Mouse (Mus musculus) kidney, adult 18-20 months (tissue): Measurements from ENCODE around the gene Unc5b.

Source experiments
- DNase-seq: peaks from one replicate; pipeline ENCODE4 v3.0.0; 2021

Unc5b gene

DNA sequence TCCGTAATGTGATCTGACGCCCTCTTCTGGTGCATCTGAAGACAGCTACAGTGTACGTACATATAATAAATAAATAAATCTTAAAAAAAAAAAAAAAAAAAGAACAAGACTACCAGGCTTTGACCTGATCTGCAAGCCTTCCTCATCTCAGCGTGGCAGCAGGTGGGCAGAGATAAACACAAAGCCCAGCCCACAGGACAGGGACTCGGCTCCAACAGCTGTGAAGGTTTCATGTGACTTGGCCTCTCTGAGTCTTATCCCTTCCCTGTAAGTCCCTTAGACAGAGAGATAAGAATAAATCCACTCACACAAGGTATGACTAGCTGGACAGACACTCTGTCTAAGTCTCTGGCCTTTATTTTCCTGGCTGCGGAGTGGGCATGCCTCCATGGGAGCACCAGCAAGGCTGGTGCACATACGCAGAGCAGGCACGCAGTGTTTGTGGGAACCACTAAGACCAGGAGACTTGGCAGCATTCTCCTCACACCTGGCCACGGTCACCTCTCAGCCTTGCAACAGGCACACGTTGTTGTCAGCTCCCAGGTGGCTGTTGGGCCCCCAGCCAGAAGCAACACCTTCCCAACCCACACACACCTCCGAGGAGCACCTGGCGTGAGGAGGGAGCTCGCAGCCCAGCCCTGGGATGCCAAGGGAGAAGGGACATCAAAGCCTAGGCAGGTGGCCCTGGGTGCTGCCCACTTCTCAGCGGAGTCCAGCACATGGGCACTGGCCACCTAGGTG lies 33.5 kb downstream of the Unc5b start:
- DNase-seq = no peak

DNA sequence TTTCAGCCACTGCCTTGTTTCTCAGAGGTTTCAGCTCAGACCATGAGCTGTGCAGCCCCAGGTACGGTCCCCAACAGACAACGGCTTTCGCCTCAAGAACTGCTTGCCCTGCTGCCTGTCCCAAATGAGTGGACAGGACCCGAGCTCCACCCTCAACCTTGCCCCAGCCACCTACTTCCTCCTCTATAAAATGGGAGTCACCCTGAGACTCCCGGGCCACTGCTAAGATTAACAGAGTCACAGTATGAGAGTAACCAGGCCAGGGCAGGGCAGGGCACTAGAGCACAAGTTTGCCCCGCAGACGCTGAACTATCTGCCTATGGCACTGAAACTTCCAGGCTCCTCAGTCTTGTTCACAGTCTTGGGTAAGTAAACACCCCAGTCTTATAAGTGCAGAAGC lies 34.9 kb downstream of the Unc5b start:
- no peak for DNase-seq

- no peak for DNase-seq
Observed at GRCm38 (mm10) chr10:60796028-60796427, 35.4 kb downstream of the Unc5b start.

- DNase-seq = no peak
Observed at GRCm38 (mm10) chr10:60794792-60795191, 36.6 kb downstream of the Unc5b start.

- no peak for DNase-seq
Observed at GRCm38 (mm10) chr10:60794374-60794773, 37.0 kb downstream of the Unc5b start.

DNA sequence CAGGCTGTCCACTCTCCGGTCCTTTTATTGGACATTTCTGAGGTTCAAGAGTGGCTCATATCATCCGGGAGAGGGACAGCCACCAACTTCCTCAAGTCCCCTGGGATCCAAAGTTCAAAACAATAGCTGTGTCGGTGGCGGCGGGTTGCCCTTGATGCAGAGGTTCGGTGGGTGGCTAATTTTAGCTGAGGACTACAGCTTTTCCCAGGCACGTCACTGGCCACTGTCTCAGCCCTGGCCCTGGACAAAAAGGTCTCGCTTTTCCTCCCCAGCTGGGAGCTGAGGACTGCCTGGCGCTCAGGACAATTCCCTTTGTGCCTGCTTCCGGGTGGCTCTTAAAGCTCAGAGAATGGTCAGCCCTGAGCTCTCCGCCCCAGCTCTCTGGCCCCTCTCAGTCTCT lies 38.5 kb downstream of the Unc5b start:
- peak; percentile 45 for DNase-seq

DNA sequence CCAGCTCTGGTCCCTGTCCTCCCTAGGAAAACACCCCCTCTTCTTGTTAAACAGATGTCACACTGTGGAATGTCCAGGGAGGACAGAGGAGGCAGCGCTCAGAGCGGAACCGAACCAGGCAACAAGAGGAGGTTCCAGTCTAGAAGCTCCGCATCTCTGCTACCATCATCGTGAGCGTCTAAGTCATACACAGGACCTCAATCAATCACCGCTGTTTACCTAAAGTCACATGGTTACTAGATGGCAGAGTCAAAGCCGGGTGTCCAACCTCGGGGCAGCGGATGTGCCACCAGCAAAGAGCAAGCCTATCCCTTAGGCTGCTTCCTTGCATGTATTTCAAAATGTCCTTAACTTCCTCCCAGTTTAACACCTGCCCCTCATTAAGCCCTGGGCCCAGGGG lies 39.0 kb downstream of the Unc5b start:
- DNase-seq = no peak

- DNase-seq = no peak
Observed at GRCm38 (mm10) chr10:60790912-60791311, 40.5 kb downstream of the Unc5b start.

DNA sequence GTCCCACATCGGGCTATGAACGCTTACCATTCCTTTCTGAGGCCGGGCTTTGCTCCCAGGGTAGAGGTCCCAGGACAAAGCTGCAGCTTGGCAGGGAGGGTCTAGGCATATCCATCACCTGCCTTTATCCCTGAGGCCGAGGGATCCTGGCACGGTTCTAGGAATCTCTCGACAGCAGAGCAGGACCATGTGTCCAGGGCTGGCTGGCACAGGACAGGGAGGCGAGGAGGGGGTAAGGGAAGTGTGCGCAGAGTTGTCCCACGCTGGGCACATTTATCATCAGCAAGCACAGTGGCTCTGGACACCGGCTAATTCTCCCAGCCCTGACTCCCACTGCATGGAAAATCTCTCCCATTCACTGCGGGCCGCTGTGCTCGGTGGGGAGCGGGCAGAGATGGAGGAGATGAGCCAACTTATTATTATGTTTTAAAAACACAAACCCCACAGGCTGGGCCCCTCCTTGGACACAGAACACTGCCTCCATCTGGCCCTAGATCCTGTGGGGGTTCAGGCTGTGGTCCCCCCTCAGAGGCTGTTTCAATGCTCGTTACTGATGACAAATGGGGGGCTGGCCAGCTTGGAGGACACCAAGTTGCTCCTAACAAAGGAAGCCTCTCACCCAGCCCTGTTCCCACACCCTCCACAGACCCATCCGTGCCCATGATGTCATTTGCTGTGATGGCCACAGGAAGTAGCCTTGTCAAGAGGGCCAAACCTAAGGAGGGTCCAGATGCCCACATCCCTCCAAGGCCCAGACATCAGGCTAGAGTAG lies 43.9 kb downstream of the Unc5b start:
- no peak for DNase-seq

- no peak for DNase-seq
Observed at GRCm38 (mm10) chr10:60783608-60784007, 47.8 kb downstream of the Unc5b start.

DNA sequence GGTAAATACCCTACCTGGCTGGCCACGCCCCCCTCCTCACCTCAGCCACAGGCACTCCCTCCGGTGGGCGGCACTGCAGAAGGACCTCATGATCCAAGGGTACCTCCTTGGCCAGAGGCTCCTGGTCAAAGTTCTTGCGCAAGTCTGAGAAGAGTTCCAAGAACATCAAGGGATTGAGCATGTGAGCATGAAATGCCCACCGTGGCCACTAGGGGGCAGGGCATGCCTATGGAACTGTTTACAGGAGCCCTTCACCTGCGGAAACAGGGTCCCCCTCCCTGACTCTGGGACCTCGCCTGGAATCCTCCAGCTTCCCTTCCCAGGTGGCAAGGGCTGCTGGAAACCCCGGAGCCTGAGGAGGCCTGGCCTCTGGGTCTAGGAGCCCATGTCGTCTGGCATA lies 51.8 kb downstream of the Unc5b start:
- DNase-seq = peak; percentile 86

DNA sequence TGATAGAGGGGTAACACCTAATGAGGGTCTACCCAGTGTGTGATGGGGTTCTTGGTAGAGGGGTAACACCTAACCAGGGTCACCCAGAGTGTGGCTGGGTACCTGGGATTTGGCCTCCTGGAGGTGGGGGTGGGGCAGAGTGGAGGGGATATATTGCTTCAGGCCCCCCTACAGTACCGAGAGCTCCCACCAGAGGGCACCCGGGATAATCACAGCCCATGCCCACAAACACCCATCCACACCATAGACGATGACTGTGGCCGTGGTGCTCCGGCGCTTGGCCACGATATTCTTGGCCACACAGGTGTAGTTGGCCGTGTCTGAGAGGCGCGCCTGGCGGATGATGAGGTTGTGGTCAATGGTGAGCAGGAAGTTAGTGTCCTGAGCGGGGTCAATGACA lies 52.8 kb downstream of the Unc5b start:
- peak; percentile 35 for DNase-seq

- no peak for DNase-seq
Observed at GRCm38 (mm10) chr10:60775473-60775872, 55.9 kb downstream of the Unc5b start.

GRCm38 (mm10) chr10:60774616-60775015 lies 56.8 kb downstream of the Unc5b start:
- DNase-seq = no peak

DNA sequence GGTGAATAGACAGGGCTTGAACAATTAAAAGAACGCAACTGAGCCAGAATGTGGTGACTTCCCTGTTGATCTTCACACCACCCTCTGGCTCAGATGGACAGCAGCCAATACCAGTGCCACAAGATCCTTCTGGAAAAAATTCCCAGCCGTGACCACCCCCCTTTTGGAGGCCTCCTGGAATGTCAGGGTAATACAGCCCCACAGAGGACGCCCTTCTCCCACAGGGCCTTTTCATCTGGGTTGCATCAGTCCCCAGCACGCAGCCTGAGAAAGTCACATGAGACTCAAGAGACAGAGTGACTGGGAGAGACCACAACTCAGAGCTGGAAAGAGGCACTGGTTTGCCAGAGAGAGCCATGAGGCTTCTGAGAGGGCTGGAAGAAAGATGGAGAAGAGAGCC lies 60.5 kb downstream of the Unc5b start:
- no peak for DNase-seq

DNA sequence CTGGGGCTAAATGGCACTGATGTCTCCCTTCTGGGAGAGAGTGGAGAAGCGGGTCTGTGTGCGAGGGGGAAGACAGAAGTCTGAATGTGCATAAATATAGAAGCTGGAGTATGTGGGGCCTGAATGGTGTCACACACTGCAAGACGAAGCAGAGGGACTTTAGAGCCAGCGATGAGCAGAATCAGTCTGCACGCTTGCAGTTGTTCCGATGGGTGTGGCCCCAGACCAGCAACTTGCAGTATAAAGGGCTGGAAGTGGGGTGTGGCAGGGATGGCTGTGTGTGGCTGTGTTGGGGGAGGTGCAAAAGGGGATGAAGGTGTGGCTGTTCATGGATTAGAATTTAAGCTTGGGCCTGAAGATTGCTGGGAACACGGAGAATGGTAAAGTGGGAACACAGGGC lies 62.8 kb downstream of the Unc5b start:
- no peak for DNase-seq

- DNase-seq = no peak
Observed at GRCm38 (mm10) chr10:60767400-60767799, 64.0 kb downstream of the Unc5b start.

- no peak for DNase-seq
Observed at GRCm38 (mm10) chr10:60762126-60762525, 69.3 kb downstream of the Unc5b start.

GRCm38 (mm10) chr10:60760377-60760776 lies 71.0 kb downstream of the Unc5b start:
- peak; percentile 91 for DNase-seq

DNA sequence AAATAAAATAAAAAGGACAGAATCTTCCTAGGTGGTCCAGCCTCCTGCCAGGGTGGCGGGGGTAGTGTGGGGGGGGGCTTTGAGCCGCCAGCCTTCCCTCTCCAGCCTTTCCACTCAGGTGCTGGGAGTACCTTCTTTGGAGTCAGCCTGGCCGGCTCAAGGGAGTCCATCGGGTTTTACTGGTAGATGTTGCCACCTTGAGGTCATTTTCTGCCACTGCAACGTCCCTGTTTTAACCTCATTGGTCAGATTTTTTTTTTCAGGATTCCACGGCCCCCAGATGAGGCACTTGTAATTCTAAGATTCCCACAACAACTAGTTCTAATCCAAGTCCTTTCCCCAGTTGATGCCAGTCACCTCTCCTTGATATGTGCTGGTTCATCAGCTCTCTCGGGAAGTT lies 74.4 kb downstream of the Unc5b start:
- DNase-seq = peak; percentile 79

DNA sequence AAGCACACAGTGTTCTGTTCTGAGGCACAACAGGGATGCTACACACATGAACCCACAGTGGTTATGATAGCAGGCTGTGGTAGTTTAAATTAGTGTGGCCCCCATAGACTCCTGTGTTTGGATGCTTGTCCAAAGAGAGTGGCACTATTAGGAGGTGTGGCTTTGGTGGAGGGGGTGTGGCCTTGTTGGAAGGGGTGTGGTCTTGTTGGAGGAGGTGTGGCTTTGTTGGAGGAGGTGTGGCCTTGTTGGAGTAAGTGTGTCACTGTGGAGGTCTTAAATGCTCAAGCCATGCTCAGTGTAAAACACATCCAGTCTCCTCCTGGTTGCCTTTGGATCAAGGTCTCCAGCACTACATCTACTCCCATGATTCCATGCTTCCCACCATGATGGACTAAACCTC lies 75.2 kb downstream of the Unc5b start:
- DNase-seq = no peak

GRCm38 (mm10) chr10:60753941-60754340 lies 77.4 kb downstream of the Unc5b start:
- peak; percentile 59 for DNase-seq

DNA sequence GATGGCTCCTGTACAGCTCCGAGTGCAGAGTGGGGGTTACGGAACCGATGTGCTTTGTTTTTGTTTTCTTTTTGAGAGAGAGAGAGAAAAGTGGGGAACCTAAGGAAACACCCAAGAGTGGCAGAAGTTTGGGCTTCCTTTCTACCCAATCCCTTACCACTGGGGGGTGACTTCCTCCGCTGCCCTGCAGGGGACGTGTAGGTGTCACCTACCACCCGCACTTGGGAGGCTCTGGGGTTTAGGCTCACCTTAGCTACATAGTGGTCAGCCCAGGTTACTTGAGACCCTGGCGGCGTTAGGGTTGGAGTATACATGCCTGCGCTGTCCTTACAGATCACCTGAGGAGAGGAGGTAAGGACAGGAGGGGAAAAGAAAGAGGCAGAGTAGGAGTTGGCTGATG lies 78.1 kb downstream of the Unc5b start:
- peak; percentile 31 for DNase-seq
